Comparison of ENCODE assay signal across 9 mouse cellular contexts in genomic region chr19:17388404-17388803, GRCm38 (mm10). TPM values are rescaled to one million over a fixed set of nuclear protein-coding genes. Genes with fewer than 3 reads are reported as not detected.
DNase-seq lines count a peak whose midpoint lies in the region; ATAC-seq and TF ChIP-seq lines count a peak whose summit lies in the region.
"Had no signal": no experiment of that assay in that cellular context is flagged by ENCODE, and none has a peak within 500 bp of the region (broad histone marks: within the 10 kb centered on the region; RNA-seq: fewer than 3 reads in every experiment).

No protein-coding gene starts in this region.

- no peak for TF ChIP-seq EP300 in liver, postnatal 0 days (IDR thresholded peaks at IDR 0.05; ENCODE audit: low read depth)

- no peak for TF ChIP-seq POLR2A in cerebellum, adult 2 months (IDR thresholded peaks at IDR 0.05; ENCODE audit: borderline replicate concordance, insufficient read depth, low read length)

- no peak overlapping the region for H3K4me3 ChIP-seq in cerebellum, adult 2 months (replicated peaks; ENCODE audit: insufficient read depth, low read depth, low read length)
- no peak overlapping the region for H3K4me3 ChIP-seq in liver, postnatal 0 days (ENCODE audit: low read depth, low read length)
- H3K4me3 ChIP-seq: megakaryocyte, embryonic 14.5 days had no signal

- WGBS in cerebellum, adult 2 months, result 7% methylated on average over 2 of the region's 2 CpGs
- WGBS in liver, postnatal 0 days (ENCODE audit: insufficient replicate concordance), result 13% methylated on average over 2 of the region's 2 CpGs

- H3K9ac ChIP-seq in liver, postnatal 0 days (replicated peaks), result no peak overlapping the region

- DNase-seq in cerebellum, adult 2 months, result peak; percentile 23 to 53
- DNase-seq in liver, postnatal 0 days, result no peak
- DNase-seq in liver, result no peak
- peak; percentile 22 for DNase-seq in embryo, embryonic 9.5 days (ENCODE audit: extremely low spot score)
- peak; percentile 35 for DNase-seq in mesoderm, embryonic 11.5 days (ENCODE audit: low read depth, low spot score)
- DNase-seq in spleen, postnatal 4 days (ENCODE audit: low spot score in 2 of 2), result no peak
- no peak for DNase-seq in urinary bladder, postnatal 10 days (ENCODE audit: low spot score)

- peak; percentile 35; the same call in 1 of the 2 replicates for TF ChIP-seq CTCF in cerebellum, adult 2 months (IDR thresholded peaks at IDR 0.05; ENCODE audit: borderline replicate concordance, insufficient read depth, low read depth, low read length)
- peak; percentile 72 for TF ChIP-seq CTCF in liver, postnatal 0 days (IDR thresholded peaks at IDR 0.05; ENCODE audit: low read depth)

- no peaks in the 10 kb centered on the region for H3K36me3 ChIP-seq in liver, postnatal 0 days (replicated peaks; ENCODE audit: insufficient read depth, low read length)

- H3K27me3 ChIP-seq in cerebellum, adult 2 months (ENCODE audit: control insufficient read depth, insufficient read depth, low read length), result no peaks in the 10 kb centered on the region
- no peaks in the 10 kb centered on the region for H3K27me3 ChIP-seq in liver, postnatal 0 days (ENCODE audit: insufficient read depth, low read length)
- H3K27me3 ChIP-seq: megakaryocyte, embryonic 14.5 days had no signal

- H3K4me1 ChIP-seq in cerebellum, adult 2 months (ENCODE audit: control insufficient read depth, insufficient read depth, low read length), result no peaks in the 10 kb centered on the region
- peaks cover 5% of the 10 kb centered on the region for H3K4me1 ChIP-seq in liver, postnatal 0 days (ENCODE audit: insufficient read depth)

- H3K27ac ChIP-seq in cerebellum, adult 2 months (ENCODE audit: insufficient read depth, low read length), result no peak overlapping the region
- H3K27ac ChIP-seq in liver, postnatal 0 days (ENCODE audit: low read depth), result no peak overlapping the region

- H3K9me3 ChIP-seq in liver, postnatal 0 days (ENCODE audit: low read length), result no peaks in the 10 kb centered on the region
- H3K9me3 ChIP-seq: megakaryocyte, embryonic 14.5 days had no signal

- no peak for ATAC-seq in cerebellum, adult (ENCODE audit: insufficient number of reproducible peaks, low FRiP score, low TSS enrichment)
- ATAC-seq in liver, postnatal 0 days, result peak; percentile 18; the same call in 1 of the 2 replicates

- H3K4me2 ChIP-seq in liver, postnatal 0 days (ENCODE audit: low read depth, low read length), result no peak overlapping the region

RNA-seq across cellular contexts. Expression of gene Rfk, which starts 5.4 kb away (rescaled TPM):
- 66.8 and 72.6 TPM in 2 replicates for polyA plus RNA-seq in cerebellum, adult 2 months (2012; rRNA removed)
- 59.9 and 61.9 TPM in 2 replicates for polyA plus RNA-seq in liver, postnatal 0 days (2015; fragmentation: Nextera tagmentation; extraction: Ambion mirVana)

RNA-seq across cellular contexts. Expression of gene Gcnt1, which starts 15.8 kb away (rescaled TPM):
- polyA plus RNA-seq in cerebellum, adult 2 months (2012; rRNA removed), result 3.9 and 4.1 TPM in 2 replicates
- 5.8 and 7.1 TPM in 2 replicates for polyA plus RNA-seq in liver, postnatal 0 days (2015; fragmentation: Nextera tagmentation; extraction: Ambion mirVana)

Comparison
In these comparisons a context has a peak if more than half of its experiments do, and no peak if none do; other contexts are left out.
1. DNase-seq: peak in cerebellum, adult 2 months (2 of 2), embryo, embryonic 9.5 days (single experiment) and mesoderm, embryonic 11.5 days (single experiment); none in liver, postnatal 0 days (single experiment), liver (single experiment), spleen, postnatal 4 days (0 of 2) and urinary bladder, postnatal 10 days (single experiment).